Mouse (Mus musculus) T-cell, adult 2 months (primary cell): ENCODE data around the gene Cux1.

Experiments
- DNase-seq: peaks from one replicate; pipeline ENCODE4 v3.0.0; 2022; ENCODE audit warnings: low spot score

Cux1 gene

DNA sequence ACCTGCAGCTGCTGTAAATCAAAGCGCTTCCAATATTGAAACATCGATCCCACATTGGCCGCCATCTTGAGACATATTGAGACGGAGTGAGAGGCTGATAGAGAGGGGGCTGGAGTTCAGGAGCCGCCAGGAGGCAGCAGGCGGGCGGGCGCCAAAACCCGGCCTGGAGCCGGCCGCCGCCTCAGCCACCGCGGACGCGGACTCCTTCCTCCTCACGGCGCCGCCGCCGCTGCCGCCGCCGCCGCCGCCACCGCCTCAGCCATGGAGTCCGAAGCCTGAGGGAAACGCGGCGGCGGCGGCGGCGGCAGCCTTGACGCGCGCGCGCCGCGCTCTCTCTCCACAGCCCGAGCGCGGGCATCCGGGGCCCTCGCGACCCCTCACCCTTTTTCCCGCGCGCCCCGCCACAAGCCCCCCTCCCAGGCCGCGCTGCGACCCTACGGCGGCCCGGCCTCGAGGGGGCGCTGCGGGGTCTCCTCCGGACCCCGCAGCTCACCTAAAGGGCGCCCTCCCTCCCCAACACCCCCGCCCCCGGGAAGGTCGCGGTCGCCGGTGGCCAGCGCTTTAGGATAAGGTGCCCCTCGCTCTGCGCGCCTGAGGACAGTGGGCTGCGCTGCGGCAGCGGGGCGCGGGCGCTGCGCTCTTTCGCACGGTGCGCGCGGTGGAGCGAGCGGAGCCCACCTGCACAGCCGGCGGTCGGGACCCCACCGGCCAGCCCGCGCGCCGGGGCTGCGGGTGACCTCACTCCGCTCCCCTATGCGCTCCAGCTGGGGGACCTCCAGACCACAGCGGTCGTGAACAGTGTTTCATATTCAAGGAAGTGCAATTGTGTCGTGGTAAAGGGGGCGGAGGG lies at the start of gene Cux1:
TSS of gene Cux1 (minus strand) at position 315 of the 850 bp plus-strand sequence.
- DNase-seq: peak; percentile 88

DNA sequence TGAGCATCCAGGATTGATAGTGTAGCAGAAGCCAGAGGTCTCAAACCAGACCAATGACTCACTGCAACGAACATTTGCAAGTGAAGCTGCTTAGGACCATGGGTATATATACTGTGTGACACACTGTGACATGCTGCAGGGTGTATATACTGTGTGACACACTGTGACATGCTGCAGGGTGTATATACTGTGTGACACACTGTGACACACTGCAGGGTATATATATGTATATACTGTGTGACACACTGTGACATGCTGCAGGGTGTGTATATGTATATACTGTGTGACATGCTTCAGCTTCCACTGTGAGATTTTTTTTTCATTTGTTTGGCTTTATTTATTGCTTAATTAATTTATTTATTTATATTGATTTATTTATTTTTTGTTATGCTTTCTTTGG lies 45.1 kb upstream of the Cux1 start:
- no peak for DNase-seq

- no peak for DNase-seq
Measured at GRCm38 (mm10) chr5:136608814-136609434, 41.6 kb upstream of the Cux1 start.

- DNase-seq: no peak
Measured at GRCm38 (mm10) chr5:136605144-136605543, 37.9 kb upstream of the Cux1 start.

- no peak for DNase-seq
Measured at GRCm38 (mm10) chr5:136603176-136603964, 36.1 kb upstream of the Cux1 start.

GRCm38 (mm10) chr5:136600511-136600910 lies 33.2 kb upstream of the Cux1 start:
- DNase-seq: no peak

DNA sequence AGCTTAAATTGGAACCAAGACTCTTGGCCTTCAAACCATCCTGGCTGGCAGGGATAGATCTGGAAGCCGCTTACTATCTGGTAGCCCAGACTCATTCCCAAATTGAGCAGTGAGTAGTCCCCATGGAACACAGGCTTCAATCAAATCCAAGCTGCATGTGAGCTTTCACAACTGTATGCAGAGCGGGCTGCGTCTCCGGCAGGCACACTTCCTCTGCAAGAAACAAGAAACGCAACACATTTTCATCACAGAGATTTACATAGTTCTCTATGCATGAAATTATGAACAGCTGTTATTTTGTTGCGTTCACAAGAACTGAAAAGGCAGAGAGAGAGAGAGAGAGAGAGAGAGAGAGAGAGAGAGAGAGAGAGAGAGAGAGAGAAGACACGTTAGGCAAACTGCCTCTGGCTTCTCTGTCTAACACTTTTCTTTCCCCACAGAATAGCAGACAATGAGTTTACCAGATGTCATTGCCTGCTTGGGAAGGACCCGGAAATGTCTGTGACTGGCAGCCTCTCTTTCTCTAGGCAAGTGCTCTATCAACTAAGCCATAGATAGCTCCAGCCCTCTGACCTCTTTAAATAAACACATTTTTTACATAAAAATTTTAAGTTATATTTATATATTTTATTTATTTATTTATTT lies 27.7 kb upstream of the Cux1 start:
- no peak for DNase-seq

- DNase-seq: no peak
Measured at GRCm38 (mm10) chr5:136591816-136592499, 24.7 kb upstream of the Cux1 start.

DNA sequence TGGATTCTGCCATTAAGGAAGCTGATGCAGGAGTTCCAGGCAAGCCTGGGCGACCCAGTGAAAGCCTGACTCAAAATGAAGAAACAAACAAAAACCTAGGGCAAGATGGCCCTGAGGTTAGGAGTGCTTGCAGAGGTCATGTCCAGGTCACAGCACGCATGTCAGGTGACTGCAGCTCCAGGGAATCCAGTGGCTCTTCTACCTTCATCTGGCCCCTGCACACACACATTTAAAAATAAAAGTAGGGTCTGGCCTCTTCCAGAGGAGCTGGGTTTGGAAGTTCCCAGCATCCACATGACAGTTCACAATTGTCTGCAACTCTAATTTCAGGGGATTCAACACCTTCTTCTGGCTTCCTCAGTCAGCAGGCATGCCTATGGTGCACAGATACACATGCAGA lies 21.7 kb upstream of the Cux1 start:
- DNase-seq: no peak

GRCm38 (mm10) chr5:136588471-136588870 lies 21.2 kb upstream of the Cux1 start:
- DNase-seq: no peak

- no peak for DNase-seq
Measured at GRCm38 (mm10) chr5:136584676-136585285, 17.5 kb upstream of the Cux1 start.

GRCm38 (mm10) chr5:136583666-136584464 lies 16.6 kb upstream of the Cux1 start:
- DNase-seq: no peak

DNA sequence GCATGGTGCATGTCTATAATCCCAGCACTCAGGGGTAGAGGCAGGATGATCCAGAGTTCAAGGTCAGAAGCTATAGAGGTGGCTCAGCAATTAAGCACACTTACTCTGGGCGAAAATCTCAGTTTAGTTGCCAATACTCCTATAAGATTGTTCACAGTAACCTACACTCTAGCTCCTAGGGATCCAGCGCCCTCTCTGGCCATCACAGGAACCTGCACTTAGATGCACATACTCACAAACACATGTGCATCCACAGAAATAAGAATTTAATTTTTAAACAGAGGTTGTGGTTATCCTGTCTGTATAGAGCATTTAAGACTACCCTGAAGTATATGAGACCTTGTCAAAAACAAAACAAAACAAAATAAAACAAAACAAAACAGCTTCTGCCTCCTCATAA lies 16.0 kb upstream of the Cux1 start:
- no peak for DNase-seq

DNA sequence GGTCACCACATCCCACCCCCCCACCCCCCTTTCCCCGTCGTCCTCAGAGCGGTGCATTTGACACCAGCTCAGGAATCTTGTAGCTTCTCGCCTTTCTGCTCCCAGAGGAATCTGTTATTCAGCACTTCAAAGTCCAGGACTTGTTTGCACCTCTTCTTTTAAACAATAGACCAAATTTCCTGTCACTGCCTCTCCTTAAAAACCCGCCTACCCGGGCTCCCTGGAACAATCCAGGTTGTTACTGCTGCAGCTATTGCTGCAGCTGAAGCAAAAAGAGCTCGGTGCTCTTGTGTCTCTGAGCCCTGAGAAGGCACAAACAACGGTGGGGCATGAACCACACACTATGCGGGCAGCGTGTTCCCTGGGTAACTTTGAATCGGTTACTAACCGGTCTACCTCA lies 14.9 kb upstream of the Cux1 start:
- no peak for DNase-seq

DNA sequence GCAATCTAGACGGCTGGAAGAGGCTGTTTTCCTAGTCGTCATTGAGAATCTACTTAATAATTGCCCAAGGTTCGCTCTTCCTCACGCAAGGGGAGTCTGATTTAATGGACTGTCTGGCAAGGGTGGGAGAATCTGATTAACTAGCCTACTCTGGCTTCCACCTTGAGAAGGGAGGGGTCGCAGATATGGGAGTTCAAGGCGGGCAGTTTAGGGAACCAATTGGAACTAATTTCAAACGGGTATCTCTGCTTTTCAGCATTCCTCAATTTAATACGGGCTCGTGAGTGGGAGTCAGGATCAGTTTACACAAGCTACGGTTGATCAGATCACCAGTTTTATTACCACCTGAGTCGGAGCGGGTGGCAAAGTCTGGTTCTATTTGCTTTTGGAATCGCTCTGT lies 14.3 kb upstream of the Cux1 start:
- DNase-seq: no peak

DNA sequence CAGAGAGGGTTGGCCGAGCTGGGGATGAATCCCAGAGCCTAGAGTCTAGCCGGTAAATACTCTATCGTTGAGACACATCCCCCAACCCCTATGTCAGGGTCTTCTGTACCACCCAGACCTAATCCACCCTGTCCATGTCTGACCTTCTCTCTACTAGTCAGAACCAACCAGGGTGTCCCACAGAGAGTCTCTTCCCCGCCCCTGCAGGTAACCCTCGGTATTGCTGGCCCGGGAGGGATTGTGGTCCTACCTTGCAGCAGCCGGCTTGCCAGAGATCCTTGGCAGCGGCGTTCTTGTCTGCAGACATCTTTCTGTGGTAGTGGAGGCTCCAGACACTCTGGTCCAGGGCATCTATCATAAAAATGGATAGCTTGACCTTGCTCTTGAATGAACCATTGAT lies 13.9 kb upstream of the Cux1 start:
- DNase-seq: peak; percentile 56

DNA sequence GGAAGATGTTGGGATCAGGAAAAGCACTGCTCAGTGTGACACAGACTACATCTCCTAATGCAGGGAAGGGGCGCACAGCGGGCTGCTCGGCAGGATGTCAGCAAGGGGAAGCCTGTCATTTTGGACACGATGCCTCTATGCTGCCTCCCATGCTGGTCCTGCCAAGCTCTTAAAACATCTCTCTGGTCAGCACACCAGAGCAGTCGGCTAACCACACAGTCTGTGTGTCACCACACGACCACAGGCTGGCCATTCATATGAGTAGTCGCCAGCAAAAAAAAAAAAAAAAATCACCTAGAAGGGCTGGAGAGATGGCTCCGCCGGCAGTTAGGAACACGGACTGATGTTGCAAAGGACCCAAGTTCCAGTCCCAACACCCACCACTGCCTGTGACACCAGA lies 10.9 kb upstream of the Cux1 start:
- DNase-seq: no peak

DNA sequence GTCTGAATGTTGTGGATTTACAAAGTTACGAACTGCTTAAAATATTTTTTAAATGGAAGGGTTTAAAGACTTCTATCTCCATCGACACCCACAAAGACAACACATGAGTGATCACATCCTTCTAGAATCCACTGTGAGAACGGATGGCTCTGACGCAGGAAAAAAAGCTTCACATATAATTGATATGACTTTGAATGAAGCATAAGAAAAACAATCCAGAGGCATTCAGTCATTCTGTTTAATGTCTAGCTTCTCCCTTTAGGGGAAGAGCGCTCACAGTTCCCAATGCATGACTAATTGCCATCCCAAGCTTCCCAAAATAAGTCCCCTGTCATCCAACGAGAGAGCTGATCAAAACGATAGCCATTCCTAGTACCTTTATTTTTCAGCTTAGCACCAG lies 2.9 kb upstream of the Cux1 start:
- DNase-seq: no peak

DNA sequence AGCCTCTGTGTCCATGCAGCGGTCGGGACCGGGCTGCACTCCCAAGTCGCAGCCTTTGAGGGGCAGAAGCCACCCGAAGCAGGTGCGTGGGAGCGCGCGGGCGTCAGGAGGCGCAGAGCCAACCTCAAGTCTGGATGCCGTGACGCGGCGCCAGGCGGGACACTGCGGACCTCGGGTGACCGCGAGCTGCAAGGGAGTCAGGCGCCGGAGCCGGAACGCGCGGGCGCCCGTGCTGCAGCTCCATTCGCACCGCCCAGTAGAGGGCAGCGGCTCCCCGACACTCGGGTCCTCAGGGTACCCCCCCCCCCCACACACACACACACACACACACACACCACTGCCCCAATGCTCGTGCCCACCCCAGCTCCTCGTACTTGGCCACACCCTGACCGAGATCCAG lies 1.5 kb upstream of the Cux1 start:
- peak; percentile 51 for DNase-seq

DNA sequence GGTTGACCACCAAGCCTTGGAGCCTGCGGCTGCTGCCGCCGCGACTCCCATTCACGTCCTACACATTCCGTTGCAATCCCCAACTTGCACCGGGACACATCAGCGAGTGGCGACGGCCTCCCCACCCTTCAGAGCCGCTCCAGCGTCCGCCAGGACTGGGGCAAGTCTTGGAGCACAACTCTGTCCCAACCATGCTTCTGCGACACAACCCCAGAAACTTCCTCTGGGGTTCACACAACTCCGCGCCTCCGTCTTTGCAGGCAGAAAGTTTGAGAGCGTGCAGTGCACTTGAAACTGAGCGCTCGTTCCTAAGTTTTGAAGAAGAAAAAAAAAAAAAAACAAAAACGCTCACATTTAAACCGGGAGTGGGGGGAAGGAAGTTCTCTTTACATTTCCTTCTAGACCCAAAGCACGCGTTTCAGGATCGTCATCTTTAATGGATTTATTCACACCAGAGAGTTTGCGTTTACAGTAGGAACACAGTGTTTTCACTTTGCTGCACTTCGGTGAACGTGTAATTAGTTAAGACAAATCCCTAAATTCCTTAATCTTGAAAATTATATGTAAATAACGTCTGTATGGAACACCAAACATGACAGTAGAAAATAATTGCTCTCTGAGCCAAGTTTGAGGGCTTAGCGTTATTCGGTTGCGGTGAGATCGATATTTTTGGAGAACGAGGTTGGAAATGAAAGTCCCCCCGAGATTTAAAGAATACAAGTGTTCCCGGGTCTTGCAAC lies 906 bp upstream of the Cux1 start:
- DNase-seq: peak; percentile 34
